Mouse (Mus musculus): ENCODE data around the gene Panx1.

DNA sequence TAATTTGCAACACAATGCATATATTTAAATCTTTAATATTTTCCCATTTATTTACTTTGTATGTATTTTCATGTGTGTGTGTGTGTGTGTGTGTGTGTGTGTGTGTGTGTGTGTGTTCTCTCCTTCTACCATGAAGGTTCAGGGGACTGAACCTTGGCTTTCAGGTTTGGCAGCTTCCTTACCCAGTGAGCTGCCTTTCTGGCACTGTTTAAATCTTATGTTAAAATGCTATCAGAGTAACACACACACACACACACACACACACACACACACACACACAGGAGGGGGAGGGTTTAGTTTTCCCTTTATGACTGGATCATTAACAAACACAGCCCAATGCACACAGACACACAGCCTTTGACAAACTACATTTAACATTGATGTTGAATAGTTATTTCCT lies 8.0 kb downstream of the Panx1 start:
- TF ChIP-seq CTCF (IDR thresholded peaks at IDR 0.05; ENCODE audit: low read depth) (no peak), EP300 (IDR thresholded peaks at IDR 0.05; ENCODE audit: low read depth) (no peak)

Measured in liver, embryonic 14.5 days (tissue).